Mouse (Mus musculus) lung, adult 2 months (tissue): ENCODE results near the gene 6030408B16Rik. TPM values are rescaled to one million over a fixed set of nuclear protein-coding genes. Genes with fewer than 3 reads are reported as not detected.

Source experiments
- DNase-seq: peaks from one replicate; pipeline ENCODE4 v3.0.0; 2022
- H3K4me1 ChIP-seq: fragments of 200-500 bp; 2 replicates; pipeline ENCODE4 v1.6.1; 2011; ENCODE audit warnings: low read length; ENCODE audit not compliant: control insufficient read depth, insufficient read depth
- H3K4me3 ChIP-seq: fragments of 200-500 bp; replicated peaks from 2 replicates; pipeline ENCODE3; 2011; ENCODE audit warnings: low read depth, mild to moderate bottlenecking, control low read depth, low read length; ENCODE audit errors: extremely low read depth
- CTCF ChIP-seq: fragments of 200-500 bp; IDR thresholded peaks from 2 replicates; pipeline ENCODE4 v1.5.1; 2011; ENCODE audit warnings: mild to moderate bottlenecking, low read length, control low read depth; ENCODE audit not compliant: insufficient read depth
- POLR2A ChIP-seq: fragments of 200-500 bp; IDR thresholded peaks from 2 replicates; pipeline ENCODE4 v1.6.1; 2011; ENCODE audit warnings: low read depth, mild to moderate bottlenecking, control low read depth, low read length, borderline replicate concordance; ENCODE audit errors: extremely low read depth
- WGBS: fragments of 180-500 bp; shearing (Covaris S2); methylation state at CpG from one replicate; pipeline ENCODE4 v1.1.7; 2018; 5-methylcytosine and 5-hydroxymethylcytosine counted together
- polyA plus RNA-seq: library from polyadenylated mRNA; depleted of rRNA; stranded (reverse); fragments of >200 nt; gene quantifications from 2 replicates; pipeline ENCODE4 v1.2.3, GENCODE M21; 2012; rRNA removed

Gene 6030408B16Rik
- polyA plus RNA-seq = 35.1 and 39.4 TPM in 2 replicates

DNA sequence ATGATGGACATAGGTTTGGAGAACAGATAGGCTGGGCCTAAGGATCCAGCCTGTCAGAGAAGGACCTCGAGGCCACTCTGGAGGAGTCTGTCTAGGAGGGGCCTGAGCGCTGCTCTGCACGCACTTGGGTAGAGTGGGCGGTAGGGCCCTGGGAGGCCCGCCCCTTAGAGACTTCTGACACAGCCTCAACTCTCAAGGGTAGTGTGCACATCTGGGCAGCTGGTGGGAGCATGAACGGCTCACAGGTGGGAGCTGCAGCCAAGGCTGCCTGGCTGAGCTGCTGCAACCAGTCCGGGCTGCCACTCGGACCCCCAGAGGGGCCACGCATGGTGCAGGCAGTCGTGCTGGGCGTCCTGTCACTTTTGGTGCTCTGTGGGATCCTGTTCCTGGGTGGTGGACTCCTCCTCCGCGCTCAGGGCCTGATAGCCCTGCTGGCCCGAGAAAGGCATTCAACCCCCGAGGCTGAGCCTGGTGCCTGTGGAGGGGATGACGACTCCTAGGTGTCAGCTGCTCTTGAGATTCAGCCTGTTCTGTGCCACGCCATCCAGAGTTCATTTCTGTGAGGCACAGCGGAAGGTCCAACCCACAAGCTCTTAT, at the start of gene 6030408B16Rik:
6030408B16Rik (plus strand) TSS at position 188 of the 597 bp plus-strand sequence.
- WGBS = 48% methylated on average over 18 of the region's 18 CpGs
- peak within 1 kb of the TSS; percentile 57 for H3K4me3 ChIP-seq
- no peak for DNase-seq
- TF ChIP-seq CTCF (no peak), POLR2A (peak; percentile 47; the same call in 1 of the 2 replicates)
- no peaks in the 10 kb centered on the region for H3K4me1 ChIP-seq

DNA sequence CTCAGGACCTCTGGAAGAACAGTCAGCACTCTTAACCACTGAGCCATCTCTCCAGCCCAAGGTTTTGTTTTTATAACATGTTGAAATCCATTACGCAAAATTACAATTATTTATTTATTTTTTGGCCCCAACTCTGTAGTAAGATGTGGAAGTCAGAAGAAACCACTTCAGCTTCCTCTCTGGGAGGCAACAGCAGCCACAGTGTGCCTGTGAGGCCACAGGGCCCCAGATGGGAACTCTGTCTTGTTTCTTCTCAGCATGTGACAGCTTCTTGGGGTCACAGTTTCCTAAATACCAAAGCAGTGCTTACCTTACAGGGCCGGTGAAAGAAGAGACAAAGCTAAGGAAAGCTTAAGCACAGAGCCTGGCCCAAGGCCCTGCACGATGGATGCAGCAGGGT, 49.0 kb upstream of the 6030408B16Rik start:
- no peak overlapping the region for H3K4me3 ChIP-seq
- H3K4me1 ChIP-seq = peaks cover 10% of the 10 kb centered on the region
- TF ChIP-seq POLR2A (no peak), CTCF (no peak)
- DNase-seq = no peak
- WGBS = 59% methylated on average over 3 of the region's 3 CpGs

DNA sequence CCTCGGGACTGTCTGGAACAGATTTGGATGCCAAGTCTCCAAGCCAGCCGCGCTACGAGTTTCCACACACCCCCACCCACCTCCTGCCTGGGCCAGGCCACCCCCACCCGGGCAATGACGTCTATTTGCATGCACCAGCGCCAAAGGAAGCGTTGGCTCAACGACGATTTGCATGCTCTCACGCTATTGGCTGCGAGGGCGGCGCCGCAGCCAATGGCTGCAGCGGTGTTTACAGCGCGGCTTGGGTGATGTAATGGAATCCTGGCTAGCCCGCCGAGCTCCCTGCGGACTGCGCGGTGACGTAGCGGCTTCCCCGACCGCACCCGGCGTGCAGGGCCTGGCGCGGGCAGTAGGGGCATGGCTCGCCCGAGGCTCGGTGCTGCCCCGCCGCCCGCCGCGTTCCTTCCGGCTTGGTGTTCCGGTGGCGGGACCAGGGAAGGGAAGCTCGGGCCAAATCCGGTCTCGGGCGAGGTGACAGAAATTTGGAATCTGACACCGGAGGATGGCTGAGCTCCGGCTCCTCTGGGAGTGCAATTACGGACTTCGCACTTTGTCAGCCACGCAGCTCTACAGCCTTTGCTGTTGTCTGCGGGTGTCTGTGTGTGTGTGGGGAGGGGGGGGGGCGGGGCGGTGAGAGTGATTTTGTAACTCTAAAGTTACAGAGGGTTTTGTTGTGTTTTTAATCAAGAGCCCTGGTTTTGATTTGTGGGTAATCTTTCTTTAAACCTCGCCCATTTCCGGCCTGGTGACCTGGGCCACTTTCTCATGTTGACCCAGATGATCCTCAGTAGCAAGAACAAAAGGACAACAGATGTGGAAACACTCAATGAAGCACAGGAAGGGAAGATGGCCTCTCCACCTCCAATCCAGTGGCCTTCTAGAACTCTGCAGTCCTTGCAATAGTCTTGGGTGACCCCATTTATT, 46.5 kb upstream of the 6030408B16Rik start:
- TF ChIP-seq CTCF (no peak), POLR2A (peak; percentile 74)
- Histone ChIP-seq H3K4me1 (peaks cover 3% of the 10 kb centered on the region; the same call in 1 of the 2 replicates), H3K4me3 (peak overlapping the region; percentile 67)
- peak; percentile 94 for DNase-seq
- WGBS = 1% methylated on average over 56 of the region's 56 CpGs

DNA sequence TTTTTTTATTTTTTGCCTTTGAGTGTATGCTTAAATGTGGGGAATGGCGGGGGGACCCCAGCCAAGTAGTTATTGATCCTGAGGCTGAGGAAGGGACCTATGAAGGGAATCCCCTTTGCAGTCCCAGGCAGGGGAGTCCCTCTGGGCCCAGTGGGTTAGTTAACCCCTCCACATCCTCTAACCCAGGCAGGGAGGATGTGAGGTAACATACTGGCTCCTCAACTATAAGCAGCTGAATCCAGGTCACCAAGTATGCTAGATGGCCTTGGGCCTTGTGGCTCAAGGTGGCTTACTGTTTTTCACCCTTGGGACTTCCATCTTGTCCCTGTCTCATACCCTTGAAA, 45.9 kb upstream of the 6030408B16Rik start:
- no peak for DNase-seq
- peaks cover 3% of the 10 kb centered on the region; the same call in 1 of the 2 replicates for H3K4me1 ChIP-seq
- WGBS = 89% methylated on average over 1 of the region's 1 CpGs
- H3K4me3 ChIP-seq = no peak overlapping the region
- TF ChIP-seq CTCF (no peak), POLR2A (no peak)

DNA sequence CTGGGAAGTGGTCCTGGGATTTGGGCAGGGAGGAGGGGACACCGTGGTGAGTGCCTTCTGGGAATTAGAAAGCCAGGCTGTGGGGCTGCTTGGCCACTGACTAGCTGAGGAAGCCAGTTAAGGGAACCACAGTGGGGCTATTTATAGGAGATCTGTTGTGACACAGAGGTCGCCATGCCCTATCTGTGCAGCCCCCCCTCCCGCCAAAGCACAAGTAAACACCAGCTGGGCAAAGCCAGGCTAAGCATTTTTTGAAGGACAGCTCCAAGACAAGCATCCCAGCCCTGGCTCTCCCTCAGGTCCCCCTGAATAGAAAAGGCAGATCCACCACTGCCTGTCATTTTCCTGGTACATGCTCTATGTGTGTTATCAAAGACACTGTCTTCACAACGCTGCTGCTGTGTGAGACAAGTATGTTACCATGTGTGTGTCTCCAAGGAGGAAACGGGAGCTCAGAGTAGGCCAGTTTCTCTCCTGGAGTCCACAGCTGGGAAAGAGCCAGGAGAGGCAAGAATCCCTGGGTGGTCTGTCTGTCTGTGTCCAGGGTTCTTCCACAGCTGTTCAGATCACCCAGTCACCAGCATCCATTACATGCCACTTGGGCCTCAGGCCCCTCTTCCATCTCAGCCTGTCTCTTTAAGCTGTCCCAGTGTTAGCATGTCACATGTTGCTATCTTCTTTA, 44.8 kb upstream of the 6030408B16Rik start:
- no peak overlapping the region for H3K4me3 ChIP-seq
- H3K4me1 ChIP-seq = peaks cover 3% of the 10 kb centered on the region; the same call in 1 of the 2 replicates
- no peak for TF ChIP-seq POLR2A
- TF ChIP-seq CTCF = no peak
- WGBS = 46% methylated on average over 5 of the region's 5 CpGs
- DNase-seq = no peak

DNA sequence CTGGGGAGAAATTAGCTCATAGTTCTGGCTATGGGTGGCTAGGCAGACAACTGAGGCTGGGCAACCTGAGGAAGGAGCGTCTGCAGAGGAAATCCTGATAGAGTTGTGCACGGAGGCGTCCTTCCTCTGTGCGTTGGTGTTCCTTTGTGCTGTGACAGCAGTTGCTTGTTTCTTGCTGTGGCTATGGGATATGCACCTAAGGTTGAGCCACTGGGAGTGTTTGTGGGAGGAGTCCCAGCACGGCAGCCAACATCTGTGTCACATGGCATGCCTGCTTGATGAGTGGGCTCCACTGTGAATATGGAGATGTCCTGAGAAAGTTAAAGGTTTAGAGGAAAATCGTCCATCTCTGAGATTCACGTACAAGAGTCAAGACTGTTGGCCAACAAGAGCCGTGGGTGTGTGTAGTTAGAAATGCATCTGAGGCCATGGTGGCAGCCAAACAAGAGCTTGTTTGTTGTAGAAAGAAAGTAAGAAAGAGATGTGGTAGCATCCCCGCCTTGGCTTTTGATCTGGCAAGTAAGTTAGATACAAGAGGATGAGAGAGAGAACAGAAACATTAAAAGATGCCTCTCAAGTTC, 42.7 kb upstream of the 6030408B16Rik start:
- DNase-seq = no peak
- Histone ChIP-seq H3K4me1 (peaks cover 6% of the 10 kb centered on the region), H3K4me3 (no peak overlapping the region)
- 58% methylated on average over 9 of the region's 9 CpGs for WGBS
- TF ChIP-seq CTCF = no peak
- no peak for TF ChIP-seq POLR2A

DNA sequence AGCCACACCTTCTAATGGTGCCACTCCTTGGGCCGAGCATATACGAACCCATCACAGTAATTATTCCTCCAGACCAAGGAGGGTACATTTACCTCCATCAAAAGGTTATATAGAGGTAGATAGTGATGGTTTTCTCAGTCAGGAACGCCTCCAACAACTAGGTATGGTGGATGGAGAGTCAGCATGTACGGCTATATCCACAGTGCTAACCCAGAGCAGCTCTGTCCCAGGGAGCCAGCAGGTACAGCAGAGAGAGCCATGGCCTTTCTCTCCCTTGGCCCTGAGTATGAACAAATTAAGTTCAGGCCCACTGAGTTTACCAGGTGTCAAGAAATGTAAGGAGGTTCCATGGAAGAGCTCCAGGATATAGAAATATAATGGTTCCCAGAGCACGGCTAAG, 41.1 kb upstream of the 6030408B16Rik start:
- H3K4me1 ChIP-seq = peaks cover 4% of the 10 kb centered on the region
- WGBS = 95% methylated on average over 5 of the region's 5 CpGs
- H3K4me3 ChIP-seq = no peak overlapping the region
- no peak for DNase-seq
- TF ChIP-seq CTCF = no peak
- TF ChIP-seq POLR2A = no peak

DNA sequence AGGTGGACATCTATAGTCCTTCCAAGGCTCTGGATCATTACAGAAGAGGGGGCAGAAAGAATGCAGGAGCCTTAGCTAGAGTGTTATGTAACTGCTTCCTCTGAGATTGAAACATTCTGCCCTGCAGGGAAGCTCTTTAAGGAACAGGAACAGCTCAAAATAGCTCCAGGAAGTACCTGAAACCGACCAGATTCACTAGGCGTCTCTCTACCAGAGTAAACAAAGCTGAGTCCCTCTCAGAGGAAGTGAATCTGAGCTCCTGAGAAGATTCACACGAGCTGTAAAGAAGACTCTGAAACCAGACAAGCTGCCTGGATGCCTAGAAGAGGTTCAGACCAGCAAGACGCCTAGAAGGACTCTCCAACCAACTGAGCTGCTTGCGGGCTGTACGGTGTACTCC, 40.4 kb upstream of the 6030408B16Rik start:
- DNase-seq = no peak
- 63% methylated on average over 6 of the region's 6 CpGs for WGBS
- H3K4me3 ChIP-seq = no peak overlapping the region
- TF ChIP-seq CTCF (no peak), POLR2A (no peak)
- peaks cover 4% of the 10 kb centered on the region for H3K4me1 ChIP-seq

DNA sequence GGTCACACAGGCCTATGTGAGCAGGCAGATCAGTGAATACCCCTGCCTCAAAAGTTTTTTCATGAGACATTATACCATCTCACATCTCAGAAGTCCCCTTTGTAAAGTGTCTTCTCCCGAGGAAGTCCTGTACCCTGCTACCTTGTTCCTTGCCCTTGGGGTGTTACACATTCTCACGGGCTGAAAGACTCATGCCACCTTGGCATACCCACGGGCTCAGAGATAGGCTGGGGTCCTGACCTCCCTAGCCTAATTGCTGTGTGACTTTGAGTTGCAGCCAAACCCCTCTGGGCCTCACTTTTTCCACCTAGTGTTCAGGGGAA, 39.5 kb upstream of the 6030408B16Rik start:
- 27% methylated on average over 3 of the region's 3 CpGs for whole genome bisulfite sequencing
- no peak for TF ChIP-seq CTCF
- no peak for TF ChIP-seq POLR2A

More for the DNA sequence above, 39.5 kb upstream of the 6030408B16Rik start:
- Histone ChIP-seq H3K4me3 (peak overlapping the region; percentile 60), H3K4me1 (peaks cover 4% of the 10 kb centered on the region)
- DNase-seq = no peak
